Mouse (Mus musculus) heart, adult 18-20 months (tissue): ENCODE measurements around the gene Plekhb2. TPM values are rescaled to one million over a fixed set of nuclear protein-coding genes. Genes with fewer than 3 reads are reported as not detected.
A peak's percentile ranks its signal among the peaks of the same experiment; 100 is the strongest.

Experiments
- DNase-seq, 2 experiments: peaks; one replicate each; pipeline ENCODE4 v3.0.0; 2021 to 2022; ENCODE audit warnings: mixed read lengths in 1 of 2
- long read RNA-seq, 2 experiments: library from polyadenylated mRNA; stranded (forward); transcript quantifications; one replicate each; pipeline ENCODE4 v2.0.0; 2021
- total RNA-seq, 2 experiments: library from RNA; stranded (reverse); gene quantifications; 2 replicates each; pipeline ENCODE4 v1.2.3; 2021

Plekhb2 gene
- total RNA-seq: 100 to 1,000 TPM; 127 to 145 TPM
- long read RNA-seq, experiment 1, transcript Plekhb2-201 (8 exons, 3,279 nt): major isoform, 102 of 120 reads
- long read RNA-seq, experiment 1, partial matches to known transcripts: 10 of 120 reads
- long read RNA-seq, experiment 1, other reads (novel, unspliced or antisense): 8 of 120 reads
- long read RNA-seq, experiment 2, transcript Plekhb2-201 (8 exons, 3,279 nt): major isoform, 42 of 48 reads
- long read RNA-seq, experiment 2, partial matches to known transcripts: 0 of 48 reads
- long read RNA-seq, experiment 2, other reads (novel, unspliced or antisense): 6 of 48 reads

- DNase-seq: peak; percentile 91 to 94
Observed at GRCm38 (mm10) chr1:34849745-34850342, at the start of gene Plekhb2. Gene Plekhb2 (plus strand): TSS chr1:34849976.

- peak; percentile 64 to 80 for DNase-seq
Observed at GRCm38 (mm10) chr1:34801616-34802289, 48.0 kb upstream of the Plekhb2 start.

- DNase-seq: peak; percentile 14 to 17
Observed at GRCm38 (mm10) chr1:34802290-34802642, 47.5 kb upstream of the Plekhb2 start.

GRCm38 (mm10) chr1:34804863-34805262 lies 44.9 kb upstream of the Plekhb2 start:
- no peak for DNase-seq

GRCm38 (mm10) chr1:34805931-34806520 lies 43.8 kb upstream of the Plekhb2 start:
- peak in 1 of 2 experiments; percentile 0 for DNase-seq

- DNase-seq: peak in 1 of 2 experiments; percentile 1
Observed at GRCm38 (mm10) chr1:34808445-34808844, 41.3 kb upstream of the Plekhb2 start.

GRCm38 (mm10) chr1:34810293-34810692 lies 39.5 kb upstream of the Plekhb2 start:
- no peak for DNase-seq

- DNase-seq: no peak
Observed at GRCm38 (mm10) chr1:34811035-34811434, 38.7 kb upstream of the Plekhb2 start.

- no peak for DNase-seq
Observed at GRCm38 (mm10) chr1:34811581-34811980, 38.2 kb upstream of the Plekhb2 start.

GRCm38 (mm10) chr1:34812407-34813247 lies 37.1 kb upstream of the Plekhb2 start:
- no peak for DNase-seq

GRCm38 (mm10) chr1:34815843-34816242 lies 33.9 kb upstream of the Plekhb2 start:
- no peak for DNase-seq

GRCm38 (mm10) chr1:34819225-34819910 lies 30.4 kb upstream of the Plekhb2 start:
- DNase-seq: no peak

GRCm38 (mm10) chr1:34821411-34821810 lies 28.4 kb upstream of the Plekhb2 start:
- no peak for DNase-seq

- no peak for DNase-seq
Observed at GRCm38 (mm10) chr1:34822003-34822402, 27.8 kb upstream of the Plekhb2 start.

GRCm38 (mm10) chr1:34822746-34823145 lies 27.0 kb upstream of the Plekhb2 start:
- no peak for DNase-seq

- peak in 1 of 2 experiments; percentile 53 for DNase-seq
Observed at GRCm38 (mm10) chr1:34823353-34823752, 26.4 kb upstream of the Plekhb2 start.

GRCm38 (mm10) chr1:34824208-34824607 lies 25.6 kb upstream of the Plekhb2 start:
- no peak for DNase-seq

- no peak for DNase-seq
Observed at GRCm38 (mm10) chr1:34825909-34826308, 23.9 kb upstream of the Plekhb2 start.

- peak in 1 of 2 experiments; percentile 60 for DNase-seq
Observed at GRCm38 (mm10) chr1:34827900-34828299, 21.9 kb upstream of the Plekhb2 start.

GRCm38 (mm10) chr1:34828528-34829294 lies 21.1 kb upstream of the Plekhb2 start:
- DNase-seq: no peak

GRCm38 (mm10) chr1:34830934-34831333 lies 18.8 kb upstream of the Plekhb2 start:
- DNase-seq: no peak
